In genomic region chr19:26767454-26767853, GRCm38 (mm10) we compare ENCODE assay signal across 19 mouse cellular contexts.
DNase-seq lines count a peak whose midpoint lies in the region; ATAC-seq and TF ChIP-seq lines count a peak whose summit lies in the region.
"Had no signal": no experiment of that assay in that cellular context is flagged by ENCODE, and none has a peak within 500 bp of the region (broad histone marks: within the 10 kb centered on the region; RNA-seq: fewer than 3 reads in every experiment).

No protein-coding gene starts in this region.

- TF ChIP-seq POLR2A in brain, embryonic 14.5 days (IDR thresholded peaks at IDR 0.05; ENCODE audit: borderline replicate concordance, extremely low read depth, insufficient read depth, insufficient read length, poor library complexity, severe bottlenecking), result no peak

- no peak overlapping the region for H3K9ac ChIP-seq in forebrain, embryonic 16.5 days (replicated peaks; ENCODE audit: low read depth, low read length)
- no peak overlapping the region for H3K9ac ChIP-seq in hindbrain, embryonic 14.5 days
- H3K9ac ChIP-seq in stomach, postnatal 0 days (ENCODE audit: low read length), result no peak overlapping the region
- H3K9ac ChIP-seq: embryonic facial prominence, embryonic 13.5 days; limb, embryonic 13.5 days; liver, embryonic 14.5 days; lung, embryonic 15.5 days; midbrain, embryonic 12.5 days had no signal

- no peak for TF ChIP-seq CTCF in brain, embryonic 14.5 days (IDR thresholded peaks at IDR 0.05; ENCODE audit: borderline replicate concordance, extremely low read depth, insufficient read depth, insufficient read length)
- TF ChIP-seq CTCF in stomach, postnatal 0 days (IDR thresholded peaks at IDR 0.05; ENCODE audit: low read depth), result no peak

- no peak for TF ChIP-seq EP300 in stomach, postnatal 0 days (optimal IDR thresholded peaks at IDR 0.05)

- peaks cover 32% of the 10 kb centered on the region for H3K4me1 ChIP-seq in forebrain, embryonic 10.5 days
- peaks cover 32% of the 10 kb centered on the region for H3K4me1 ChIP-seq in forebrain, embryonic 16.5 days (replicated peaks; ENCODE audit: control insufficient read depth, insufficient read depth, low read length)
- peaks cover 23% of the 10 kb centered on the region for H3K4me1 ChIP-seq in hindbrain, embryonic 14.5 days (replicated peaks; ENCODE audit: control insufficient read depth, insufficient read depth, low read length)
- peaks cover 27% of the 10 kb centered on the region for H3K4me1 ChIP-seq in hindbrain, embryonic 10.5 days (replicated peaks)
- no peaks in the 10 kb centered on the region for H3K4me1 ChIP-seq in stomach, postnatal 0 days (replicated peaks; ENCODE audit: control insufficient read depth, insufficient read depth)
- H3K4me1 ChIP-seq: lung, embryonic 15.5 days had no signal

- H3K27me3 ChIP-seq in forebrain, embryonic 10.5 days (ENCODE audit: poor library complexity, severe bottlenecking), result no peaks in the 10 kb centered on the region
- H3K27me3 ChIP-seq in forebrain, embryonic 16.5 days (replicated peaks; ENCODE audit: control insufficient read depth, insufficient read depth, low read length), result no peaks in the 10 kb centered on the region
- no peaks in the 10 kb centered on the region for H3K27me3 ChIP-seq in hindbrain, embryonic 14.5 days (ENCODE audit: control insufficient read depth, insufficient read depth, low read length)
- no peaks in the 10 kb centered on the region for H3K27me3 ChIP-seq in hindbrain, embryonic 10.5 days (ENCODE audit: insufficient read depth, poor library complexity, severe bottlenecking)
- no peaks in the 10 kb centered on the region for H3K27me3 ChIP-seq in stomach, postnatal 0 days (ENCODE audit: control insufficient read depth, insufficient read depth, low read length)
- H3K27me3 ChIP-seq: CH12.LX; embryonic facial prominence, embryonic 13.5 days; limb, embryonic 13.5 days; lung, embryonic 15.5 days; midbrain, embryonic 12.5 days had no signal

- peak overlapping the region; percentile 32; the same call in 1 of the 2 replicates for H3K27ac ChIP-seq in forebrain, embryonic 10.5 days
- no peak overlapping the region for H3K27ac ChIP-seq in forebrain, embryonic 16.5 days (ENCODE audit: low read length)
- H3K27ac ChIP-seq in hindbrain, embryonic 14.5 days, result peak overlapping the region; percentile 99; the same call in 1 of the 2 replicates
- H3K27ac ChIP-seq in hindbrain, embryonic 10.5 days, result no peak overlapping the region
- no peak overlapping the region for H3K27ac ChIP-seq in stomach, postnatal 0 days (replicated peaks)
- H3K27ac ChIP-seq: embryonic facial prominence, embryonic 13.5 days; heart, adult 2 months; limb, embryonic 13.5 days; liver, embryonic 14.5 days; lung, embryonic 15.5 days; macrophage had no signal

- 94% methylated on average over 13 of the region's 13 CpGs for WGBS in forebrain, embryonic 10.5 days
- WGBS in forebrain, embryonic 16.5 days, result 87% methylated on average over 13 of the region's 13 CpGs
- 77% methylated on average over 13 of the region's 13 CpGs for WGBS in hindbrain, embryonic 14.5 days
- 92% methylated on average over 13 of the region's 13 CpGs for WGBS in hindbrain, embryonic 10.5 days
- 94% methylated on average over 13 of the region's 13 CpGs for WGBS in stomach, postnatal 0 days

- ATAC-seq in forebrain, embryonic 16.5 days, result no peak
- ATAC-seq in hindbrain, embryonic 14.5 days (ENCODE audit: low FRiP score), result no peak
- ATAC-seq in stomach, postnatal 0 days (ENCODE audit: low FRiP score, low TSS enrichment), result no peak

- H3K4me2 ChIP-seq in forebrain, embryonic 16.5 days (ENCODE audit: low read length), result no peak overlapping the region
- no peak overlapping the region for H3K4me2 ChIP-seq in hindbrain, embryonic 14.5 days (replicated peaks)
- H3K4me2 ChIP-seq in stomach, postnatal 0 days (replicated peaks; ENCODE audit: low read depth), result no peak overlapping the region
- H3K4me2 ChIP-seq: embryonic facial prominence, embryonic 13.5 days; limb, embryonic 13.5 days; lung, embryonic 15.5 days; midbrain, embryonic 12.5 days had no signal

- no peak for DNase-seq in forebrain, embryonic 10.5 days (ENCODE audit: extremely low spot score, low spot score)
- no peak for DNase-seq in hindbrain, embryonic 14.5 days (ENCODE audit: low spot score)
- no peak for DNase-seq in hindbrain, embryonic 10.5 days (ENCODE audit: low spot score)
- DNase-seq in brain, embryonic 14.5 days (ENCODE audit: low read depth), result peak; percentile 18
- DNase-seq in cerebellum, postnatal 36 days, result peak; percentile 28 to 43
- DNase-seq in stomach, postnatal 0 days (ENCODE audit: low spot score), result no peak
- no peak for DNase-seq in gastrocnemius, adult 8-10 months (ENCODE audit: low spot score in 2 of 2)
- DNase-seq: gastrocnemius, postnatal 10 days; heart, adult 2 months; kidney, adult 11 months; right cerebral cortex, postnatal 4 days had no signal

- H3K36me3 ChIP-seq in forebrain, embryonic 10.5 days (replicated peaks), result peaks cover 27% of the 10 kb centered on the region
- H3K36me3 ChIP-seq in forebrain, embryonic 16.5 days (ENCODE audit: control insufficient read depth, insufficient read depth), result no peaks in the 10 kb centered on the region; the same call in 1 of the 2 replicates
- H3K36me3 ChIP-seq in hindbrain, embryonic 14.5 days (replicated peaks; ENCODE audit: control insufficient read depth, insufficient read depth), result 0 out of 2 replicates have a peak, but pooled peaks cover 4% of the 10 kb centered on the region
- peaks cover 16% of the 10 kb centered on the region for H3K36me3 ChIP-seq in hindbrain, embryonic 10.5 days
- H3K36me3 ChIP-seq in stomach, postnatal 0 days (ENCODE audit: control insufficient read depth, insufficient read depth, low read length), result peaks cover 7% of the 10 kb centered on the region; the same call in 1 of the 2 replicates

- H3K9me3 ChIP-seq in forebrain, embryonic 10.5 days, result no peaks in the 10 kb centered on the region
- H3K9me3 ChIP-seq in forebrain, embryonic 16.5 days (ENCODE audit: control insufficient read depth, low read length), result no peaks in the 10 kb centered on the region
- no peaks in the 10 kb centered on the region for H3K9me3 ChIP-seq in hindbrain, embryonic 14.5 days (ENCODE audit: control insufficient read depth, low read length)
- no peaks in the 10 kb centered on the region for H3K9me3 ChIP-seq in hindbrain, embryonic 10.5 days
- H3K9me3 ChIP-seq in stomach, postnatal 0 days (ENCODE audit: control insufficient read depth, low read length), result no peaks in the 10 kb centered on the region
- H3K9me3 ChIP-seq: embryonic facial prominence, embryonic 13.5 days; limb, embryonic 13.5 days; lung, embryonic 15.5 days; midbrain, embryonic 12.5 days had no signal

- no peak overlapping the region for H3K4me3 ChIP-seq in forebrain, embryonic 10.5 days
- H3K4me3 ChIP-seq in forebrain, embryonic 16.5 days (replicated peaks; ENCODE audit: low read length), result no peak overlapping the region
- no peak overlapping the region for H3K4me3 ChIP-seq in hindbrain, embryonic 14.5 days (replicated peaks; ENCODE audit: low read length)
- no peak overlapping the region for H3K4me3 ChIP-seq in hindbrain, embryonic 10.5 days
- H3K4me3 ChIP-seq in stomach, postnatal 0 days (ENCODE audit: low read depth, low read length), result no peak overlapping the region
- H3K4me3 ChIP-seq: embryonic facial prominence, embryonic 13.5 days; heart, adult 2 months; limb, embryonic 13.5 days; lung, embryonic 15.5 days; midbrain, embryonic 12.5 days had no signal

Comparison
In these comparisons a context has a peak if more than half of its experiments do, and no peak if none do; other contexts are left out.
1. H3K27ac ChIP-seq: peak in forebrain, embryonic 10.5 days (single experiment) and hindbrain, embryonic 14.5 days (single experiment); none in forebrain, embryonic 16.5 days (single experiment), hindbrain, embryonic 10.5 days (single experiment) and stomach, postnatal 0 days (single experiment).
2. DNase-seq: peak in brain, embryonic 14.5 days (single experiment) and cerebellum, postnatal 36 days (2 of 2); none in forebrain, embryonic 10.5 days (single experiment), hindbrain, embryonic 14.5 days (single experiment), hindbrain, embryonic 10.5 days (single experiment), stomach, postnatal 0 days (single experiment) and gastrocnemius, adult 8-10 months (0 of 2).